Mouse (Mus musculus) heart, embryonic 13.5 days (tissue): Measurements from ENCODE around the gene Prdm11. TPM values are rescaled to one million over a fixed set of nuclear protein-coding genes. Genes with fewer than 3 reads are reported as not detected.

ENCODE experiments used
- ATAC-seq: fragments of 200-750 bp; cut with Nextera tagmentation; 2 replicates; pipeline ENCODE4 v1.8.0; 2017; ENCODE audit warnings: moderate TSS enrichment; ENCODE audit not compliant: insufficient number of reproducible peaks, low FRiP score, low TSS enrichment; ENCODE audit errors: extremely low read depth
- H3K27ac ChIP-seq: fragments of 300-500 bp; sonication (generic); replicated peaks from 2 replicates; pipeline ENCODE4 v1.5.1; 2015; ENCODE audit warnings: moderate library complexity, mild to moderate bottlenecking, inconsistent platforms
- H3K27me3 ChIP-seq: fragments of 300-500 bp; sonication (generic); replicated peaks from 2 replicates; pipeline ENCODE4 v1.6.1; 2015; ENCODE audit warnings: mild to moderate bottlenecking, inconsistent platforms
- H3K36me3 ChIP-seq: fragments of 300-500 bp; sonication (generic); 2 replicates; pipeline ENCODE4 v1.6.1; 2015; ENCODE audit warnings: mild to moderate bottlenecking, inconsistent platforms
- H3K4me1 ChIP-seq: fragments of 300-500 bp; sonication (generic); 2 replicates; pipeline ENCODE4 v1.6.1; 2015; ENCODE audit warnings: inconsistent platforms
- H3K4me2 ChIP-seq: fragments of 300-500 bp; sonication (generic); 2 replicates; pipeline ENCODE4 v1.6.1; 2015; ENCODE audit warnings: inconsistent platforms, mild to moderate bottlenecking, moderate library complexity
- H3K4me3 ChIP-seq: fragments of 300-500 bp; sonication (generic); 2 replicates; pipeline ENCODE4 v1.5.1; 2015; ENCODE audit warnings: moderate library complexity, mild to moderate bottlenecking, inconsistent platforms
- H3K9ac ChIP-seq: fragments of 300-500 bp; sonication (generic); 2 replicates; pipeline ENCODE4 v1.6.1; 2015; ENCODE audit warnings: inconsistent platforms, mild to moderate bottlenecking, moderate library complexity
- H3K9me3 ChIP-seq: fragments of 300-500 bp; sonication (generic); 2 replicates; pipeline ENCODE4 v1.6.1; 2016; ENCODE audit warnings: inconsistent platforms
- WGBS: fragments of 180-500 bp; shearing (Covaris S2); methylation state at CpG from one replicate; pipeline ENCODE4 v1.1.7; 2015; ENCODE audit warnings: mixed read lengths; 5-methylcytosine and 5-hydroxymethylcytosine counted together
- polyA plus RNA-seq: library from polyadenylated mRNA; unstranded; fragments of >200 nt; fragmentation: Nextera tagmentation; extraction: Ambion mirVana; gene quantifications from 2 replicates; pipeline ENCODE4 v1.2.1, GENCODE M21; 2015

Gene Prdm11
- polyA plus RNA-seq, 1 experiment from 2014 or later = 2.8 TPM

DNA sequence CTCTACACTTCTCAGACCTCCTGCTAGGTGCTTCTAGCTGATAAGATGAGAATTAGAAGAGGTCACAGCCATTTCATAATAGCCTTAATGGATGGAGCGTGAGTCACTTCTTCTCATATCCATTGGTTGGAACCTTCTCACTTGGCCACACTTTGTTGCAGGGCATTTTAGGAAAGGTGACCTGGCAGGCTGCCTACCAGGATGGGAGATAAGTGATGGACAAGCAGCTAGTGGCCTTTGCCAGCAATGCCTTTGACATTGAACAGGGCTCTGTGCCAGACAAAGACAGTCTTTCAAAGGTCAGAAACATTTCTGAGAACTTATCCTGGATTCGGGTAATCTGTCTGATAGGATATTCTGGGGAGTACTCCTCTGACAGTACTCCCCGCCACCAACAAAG is 102.6 kb downstream of the Prdm11 start:
- no peak for ATAC-seq
- H3K4me3 ChIP-seq = no peak overlapping the region
- H3K4me2 ChIP-seq = no peak overlapping the region
- no peaks in the 10 kb centered on the region for H3K9me3 ChIP-seq
- 46% methylated on average over 3 of the region's 3 CpGs for WGBS
- H3K27ac ChIP-seq = no peak overlapping the region
- H3K27me3 ChIP-seq = peaks cover 42% of the 10 kb centered on the region
- H3K9ac ChIP-seq = no peak overlapping the region
- H3K36me3 ChIP-seq = no peaks in the 10 kb centered on the region
- H3K4me1 ChIP-seq = peaks cover 19% of the 10 kb centered on the region

DNA sequence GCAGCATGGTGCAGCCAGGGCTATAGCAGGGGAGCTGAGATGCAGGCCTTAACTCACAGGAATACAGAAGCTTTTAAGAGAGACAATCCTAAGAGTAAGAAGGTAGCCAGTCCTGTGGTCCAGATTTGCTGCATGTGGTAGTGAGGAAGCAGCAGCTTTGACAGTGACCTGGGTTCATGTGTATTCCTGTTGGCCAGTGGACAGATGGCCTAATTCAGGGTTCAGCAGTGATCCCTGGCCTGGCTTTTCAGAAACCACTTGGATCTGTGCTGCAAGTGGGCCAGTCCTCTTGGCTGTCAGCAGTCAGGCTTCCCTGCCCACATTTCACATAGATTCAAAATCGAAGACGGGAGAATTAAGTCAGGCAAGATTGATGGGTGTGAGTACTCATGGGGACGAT is 104.5 kb downstream of the Prdm11 start:
- 73% methylated on average over 3 of the region's 3 CpGs for WGBS
- no peak overlapping the region for H3K4me3 ChIP-seq
- H3K9ac ChIP-seq = no peak overlapping the region
- H3K4me1 ChIP-seq = peaks cover 17% of the 10 kb centered on the region
- H3K4me2 ChIP-seq = no peak overlapping the region
- H3K9me3 ChIP-seq = no peaks in the 10 kb centered on the region
- H3K36me3 ChIP-seq = no peaks in the 10 kb centered on the region
- H3K27me3 ChIP-seq = peaks cover 26% of the 10 kb centered on the region
- no peak overlapping the region for H3K27ac ChIP-seq
- no peak for ATAC-seq

DNA sequence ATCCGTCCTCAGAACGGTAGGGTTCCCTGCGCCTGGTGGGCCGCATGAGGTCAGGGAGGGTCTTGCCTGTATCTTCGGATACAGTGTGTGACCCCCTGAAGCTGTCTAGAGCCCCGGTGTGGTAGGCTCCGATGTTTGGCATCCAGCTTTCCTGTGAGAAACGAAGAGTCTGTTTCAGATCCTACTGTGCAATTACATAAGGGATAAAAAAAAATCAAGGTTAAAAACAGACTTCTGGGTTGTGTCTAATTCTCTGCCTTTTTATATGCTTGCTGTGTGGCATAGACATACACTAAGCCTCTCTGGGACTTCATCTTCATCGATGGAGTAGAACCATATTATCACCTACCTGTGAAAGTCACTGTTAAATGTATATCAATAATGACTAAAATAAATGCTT is 105.0 kb downstream of the Prdm11 start:
- H3K4me3 ChIP-seq = no peak overlapping the region
- H3K27me3 ChIP-seq = peaks cover 21% of the 10 kb centered on the region
- H3K36me3 ChIP-seq = no peaks in the 10 kb centered on the region
- no peaks in the 10 kb centered on the region for H3K9me3 ChIP-seq
- H3K9ac ChIP-seq = no peak overlapping the region
- no peak overlapping the region for H3K4me2 ChIP-seq
- H3K27ac ChIP-seq = no peak overlapping the region
- no peak for ATAC-seq
- H3K4me1 ChIP-seq = peaks cover 17% of the 10 kb centered on the region
- WGBS = 78% methylated on average over 9 of the region's 9 CpGs

DNA sequence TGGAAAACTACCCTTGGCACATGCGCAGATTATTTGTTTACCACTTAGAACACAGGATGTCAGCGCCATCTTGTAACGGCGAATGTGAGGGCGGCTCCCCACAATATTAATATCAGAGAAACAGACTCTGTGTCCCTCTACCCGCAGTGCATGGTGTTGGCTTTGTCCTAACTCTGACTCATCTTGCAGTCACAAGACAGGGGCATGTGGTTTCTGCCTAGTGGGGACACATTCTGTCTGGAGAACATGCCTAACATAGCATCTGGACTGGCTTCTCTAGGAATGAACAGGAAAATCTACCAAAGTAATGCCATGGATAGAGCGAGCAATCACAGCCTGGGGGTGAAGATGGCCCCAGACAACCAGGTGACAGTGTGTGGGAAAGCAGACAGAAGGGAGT is 107.1 kb downstream of the Prdm11 start:
- no peak overlapping the region for H3K4me3 ChIP-seq
- no peaks in the 10 kb centered on the region for H3K36me3 ChIP-seq
- H3K9me3 ChIP-seq = no peaks in the 10 kb centered on the region
- peaks cover 21% of the 10 kb centered on the region for H3K4me1 ChIP-seq
- H3K9ac ChIP-seq = no peak overlapping the region
- H3K27ac ChIP-seq = no peak overlapping the region
- peaks cover 9% of the 10 kb centered on the region; the same call in 1 of the 2 replicates for H3K27me3 ChIP-seq
- no peak for ATAC-seq
- WGBS = 86% methylated on average over 7 of the region's 7 CpGs
- no peak overlapping the region for H3K4me2 ChIP-seq

DNA sequence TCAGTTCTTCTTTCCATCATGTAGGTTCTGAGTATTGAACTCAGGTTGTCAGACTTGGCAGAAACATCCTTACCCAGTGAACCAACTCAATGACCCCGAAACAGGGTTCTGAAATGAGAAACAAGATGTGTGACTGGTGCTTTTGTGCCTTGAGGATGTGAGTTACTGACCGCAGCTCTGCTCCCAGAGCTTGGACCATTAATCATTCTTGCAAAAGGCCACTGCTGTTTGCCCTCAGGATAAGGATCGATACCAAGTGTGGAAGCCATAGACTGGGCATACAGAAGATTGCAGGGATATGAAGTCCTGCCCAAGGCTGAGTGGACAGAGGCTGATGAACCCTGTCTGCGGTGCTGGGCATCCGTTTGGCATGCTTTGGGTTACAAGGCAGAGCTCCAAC is 107.9 kb downstream of the Prdm11 start:
- 85% methylated on average over 5 of the region's 5 CpGs for WGBS
- ATAC-seq = no peak
- H3K9ac ChIP-seq = no peak overlapping the region
- no peak overlapping the region for H3K4me3 ChIP-seq
- H3K9me3 ChIP-seq = no peaks in the 10 kb centered on the region
- H3K27ac ChIP-seq = no peak overlapping the region
- H3K4me2 ChIP-seq = no peak overlapping the region
- peaks cover 13% of the 10 kb centered on the region for H3K4me1 ChIP-seq
- H3K27me3 ChIP-seq = peaks cover 13% of the 10 kb centered on the region; the same call in 1 of the 2 replicates
- H3K36me3 ChIP-seq = no peaks in the 10 kb centered on the region

DNA sequence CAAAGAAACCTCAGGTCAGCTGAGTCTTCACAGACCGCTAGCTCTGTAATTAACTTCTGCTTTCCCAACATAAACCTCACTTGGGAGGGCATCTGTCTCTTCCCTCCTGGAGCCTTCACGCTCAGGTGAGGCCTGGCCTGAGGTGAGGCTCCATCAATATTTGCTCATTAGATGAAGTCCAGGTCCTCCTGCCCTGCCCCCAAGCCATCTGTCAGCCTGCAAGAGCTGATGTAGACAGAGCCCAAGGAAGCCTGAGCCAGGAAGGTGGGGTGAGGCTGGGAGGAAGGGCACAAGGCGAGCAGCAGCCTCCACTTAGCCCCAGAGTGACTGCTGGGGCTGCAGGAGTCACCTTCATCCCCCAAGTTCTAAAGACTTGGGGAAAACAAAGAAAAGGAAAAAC is 110.5 kb downstream of the Prdm11 start:
- no peak overlapping the region for H3K4me3 ChIP-seq
- H3K9ac ChIP-seq = no peak overlapping the region
- H3K4me1 ChIP-seq = peaks cover 11% of the 10 kb centered on the region; the same call in 1 of the 2 replicates
- WGBS = 60% methylated on average over 3 of the region's 3 CpGs
- H3K27me3 ChIP-seq = peaks cover 7% of the 10 kb centered on the region
- H3K4me2 ChIP-seq = no peak overlapping the region
- H3K27ac ChIP-seq = no peak overlapping the region
- no peaks in the 10 kb centered on the region for H3K36me3 ChIP-seq
- no peaks in the 10 kb centered on the region for H3K9me3 ChIP-seq
- no peak for ATAC-seq

DNA sequence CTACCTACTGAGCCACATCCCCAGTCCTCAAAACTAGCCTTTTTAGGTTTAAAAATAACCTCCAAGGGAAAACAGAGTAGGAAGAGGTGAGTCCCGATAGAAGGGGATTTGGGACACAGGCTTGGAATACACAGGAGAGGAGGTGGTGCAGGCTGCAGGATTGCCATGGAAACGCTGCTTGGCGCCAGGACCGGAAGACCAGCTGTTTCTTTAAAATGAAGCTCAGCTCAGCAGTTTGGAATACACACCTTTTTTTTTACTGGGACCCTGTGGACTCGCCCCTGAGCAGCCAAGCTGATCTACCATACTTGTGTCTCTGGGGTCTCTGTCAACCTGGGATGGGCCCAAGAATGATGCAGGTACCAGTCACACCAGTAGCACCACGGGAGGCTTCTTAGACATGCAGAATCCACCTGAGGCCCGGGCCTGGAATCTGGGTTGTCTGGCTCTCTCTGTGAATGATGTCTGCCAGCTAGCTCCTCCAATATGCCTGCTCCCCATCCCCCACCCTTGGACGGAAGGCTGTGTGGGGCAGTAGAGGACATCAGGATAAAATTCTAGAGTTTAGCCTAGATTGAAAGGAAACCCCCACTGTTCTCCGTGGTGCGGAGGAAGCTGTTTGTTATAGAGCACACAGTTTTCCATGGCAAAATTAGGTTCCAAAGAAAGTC is 111.5 kb downstream of the Prdm11 start:
- no peak for ATAC-seq
- no peaks in the 10 kb centered on the region for H3K9me3 ChIP-seq
- no peak overlapping the region for H3K4me3 ChIP-seq
- H3K9ac ChIP-seq = no peak overlapping the region
- 24% methylated on average over 10 of the region's 10 CpGs for WGBS
- H3K4me2 ChIP-seq = no peak overlapping the region
- H3K27me3 ChIP-seq = peaks cover 7% of the 10 kb centered on the region
- H3K27ac ChIP-seq = no peak overlapping the region
- H3K36me3 ChIP-seq = no peaks in the 10 kb centered on the region
- H3K4me1 ChIP-seq = peaks cover 11% of the 10 kb centered on the region; the same call in 1 of the 2 replicates

DNA sequence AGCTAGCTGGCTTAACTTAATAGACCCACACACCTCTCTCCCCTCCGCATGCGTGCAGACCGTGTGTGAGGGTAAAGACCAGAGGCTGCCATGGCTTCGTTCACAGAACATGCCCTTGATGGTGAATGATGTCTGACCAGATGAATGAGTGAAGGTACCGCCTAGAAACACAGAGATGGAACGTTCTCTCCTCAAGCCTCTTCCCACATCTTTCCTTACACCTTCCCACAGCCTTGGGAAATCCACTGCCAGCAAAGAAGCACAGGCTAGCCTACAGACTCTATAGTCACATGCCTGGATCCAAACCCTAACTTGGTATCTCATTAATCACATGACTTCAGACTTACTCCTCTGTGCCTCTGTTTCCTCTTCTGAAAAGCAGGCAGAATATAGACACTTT is 112.6 kb downstream of the Prdm11 start:
- Histone ChIP-seq H3K36me3 (no peaks in the 10 kb centered on the region), H3K9ac (no peak overlapping the region), H3K27me3 (peaks cover 7% of the 10 kb centered on the region), H3K4me1 (peaks cover 11% of the 10 kb centered on the region; the same call in 1 of the 2 replicates), H3K4me2 (no peak overlapping the region), H3K9me3 (no peaks in the 10 kb centered on the region), H3K27ac (no peak overlapping the region), H3K4me3 (no peak overlapping the region)
- ATAC-seq = no peak
- WGBS = 72% methylated on average over 6 of the region's 6 CpGs

DNA sequence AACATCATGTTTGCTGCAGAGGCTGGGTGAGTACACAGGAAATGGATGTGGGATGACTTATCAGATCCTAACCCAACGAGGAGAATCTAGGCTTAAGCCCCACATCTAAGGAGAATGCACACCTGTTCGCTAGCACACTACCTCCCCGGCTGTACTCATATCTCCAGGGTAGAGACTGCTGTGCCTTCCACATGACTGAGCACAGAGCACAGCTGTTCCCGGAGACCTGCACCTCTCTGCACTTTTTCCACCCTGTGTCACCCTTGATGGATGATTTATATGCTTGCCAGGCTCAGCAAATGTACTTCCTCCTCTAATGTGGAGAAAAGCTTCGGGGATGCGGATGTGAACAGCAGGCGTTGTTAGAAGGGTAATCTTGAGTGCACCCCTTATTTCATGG is 114.9 kb downstream of the Prdm11 start:
- no peak for ATAC-seq
- WGBS = 68% methylated on average over 7 of the region's 7 CpGs

DNA sequence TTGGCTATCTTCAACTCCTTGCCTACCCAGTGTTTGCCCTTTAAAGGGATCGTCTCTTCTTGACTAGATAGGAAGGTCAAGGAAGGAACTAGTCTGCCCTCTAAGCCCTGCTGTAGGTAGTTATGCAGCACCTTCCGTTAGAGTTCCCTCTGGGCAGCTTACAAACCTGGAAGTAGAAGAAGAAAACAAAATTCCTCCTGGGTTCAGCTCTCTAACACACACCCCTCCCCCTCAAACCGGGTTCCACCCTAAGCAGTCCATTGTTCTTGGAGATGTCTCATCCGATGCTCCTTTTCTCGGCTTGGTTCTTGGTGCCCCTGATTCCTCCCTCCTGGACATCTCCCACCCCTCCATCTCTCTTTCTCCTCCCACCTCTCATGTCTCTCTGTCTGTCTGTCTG is 116.3 kb downstream of the Prdm11 start:
- Histone ChIP-seq H3K4me2 (no peak overlapping the region), H3K9me3 (no peaks in the 10 kb centered on the region), H3K27me3 (peaks cover 13% of the 10 kb centered on the region), H3K36me3 (no peaks in the 10 kb centered on the region), H3K27ac (no peak overlapping the region), H3K9ac (no peak overlapping the region), H3K4me1 (peaks cover 3% of the 10 kb centered on the region; the same call in 1 of the 2 replicates), H3K4me3 (no peak overlapping the region)
- 66% methylated on average over 5 of the region's 5 CpGs for WGBS
- ATAC-seq = no peak

More for the DNA sequence above, 114.9 kb downstream of the Prdm11 start:
- H3K4me2 ChIP-seq = no peak overlapping the region
- peaks cover 4% of the 10 kb centered on the region; the same call in 1 of the 2 replicates for H3K4me1 ChIP-seq
- no peaks in the 10 kb centered on the region for H3K36me3 ChIP-seq
- H3K27ac ChIP-seq = no peak overlapping the region
- H3K9ac ChIP-seq = no peak overlapping the region
- H3K4me3 ChIP-seq = no peak overlapping the region
- H3K9me3 ChIP-seq = no peaks in the 10 kb centered on the region
- H3K27me3 ChIP-seq = peaks cover 13% of the 10 kb centered on the region

DNA sequence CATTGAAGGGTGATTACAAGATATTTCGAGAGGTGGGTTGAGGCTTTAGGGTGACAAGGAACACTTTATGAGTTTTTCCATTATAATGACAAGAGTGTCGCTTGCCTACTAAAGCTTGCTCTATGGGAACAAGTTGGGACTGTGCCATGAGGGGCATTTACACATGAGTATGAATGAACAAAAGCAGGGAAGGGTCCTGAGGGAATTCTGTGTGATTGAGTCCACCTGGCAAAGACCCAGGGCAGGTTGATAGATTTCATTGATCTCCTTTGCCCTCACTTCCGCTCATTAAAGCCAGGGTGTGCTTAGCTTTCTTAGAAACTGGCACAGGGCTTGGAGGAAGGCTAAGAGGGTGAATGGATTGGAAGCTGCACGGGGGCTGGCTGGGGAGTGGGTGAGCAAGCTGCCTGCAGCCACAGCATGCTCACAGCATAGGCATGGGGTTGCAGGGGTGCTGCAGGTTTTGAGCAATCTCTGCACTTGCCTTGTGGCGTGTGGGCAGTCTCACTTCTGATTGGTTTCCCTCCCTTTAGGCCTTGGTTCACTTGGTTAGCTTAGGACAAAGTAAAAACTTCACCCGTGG is 121.2 kb downstream of the Prdm11 start:
- ATAC-seq = no peak
- peaks cover 7% of the 10 kb centered on the region for H3K27me3 ChIP-seq
- WGBS = 66% methylated on average over 6 of the region's 6 CpGs
- no peak overlapping the region for H3K4me3 ChIP-seq
- H3K4me1 ChIP-seq = no peaks in the 10 kb centered on the region
- no peaks in the 10 kb centered on the region for H3K9me3 ChIP-seq
- no peaks in the 10 kb centered on the region for H3K36me3 ChIP-seq
- no peak overlapping the region for H3K27ac ChIP-seq
- no peak overlapping the region for H3K9ac ChIP-seq
- H3K4me2 ChIP-seq = no peak overlapping the region

DNA sequence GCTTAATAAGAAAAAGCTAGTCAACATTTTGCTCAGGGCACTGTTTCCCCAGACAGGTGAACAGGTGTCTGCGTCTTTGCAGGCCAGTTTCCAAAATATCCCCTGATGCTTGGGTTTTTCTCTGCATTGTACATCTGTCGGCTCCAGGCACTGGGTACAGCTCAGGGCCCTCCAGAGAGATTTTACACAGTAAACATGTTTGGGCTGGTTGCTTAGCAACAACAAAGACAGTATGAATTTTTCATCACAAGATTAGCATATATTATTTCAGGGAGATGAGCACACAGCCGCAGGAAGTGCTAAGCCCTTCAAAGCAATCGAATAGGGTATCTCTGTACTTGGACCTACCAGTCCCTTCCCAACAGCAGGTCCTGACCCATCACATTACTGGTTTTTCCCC is 125.3 kb downstream of the Prdm11 start:
- no peak overlapping the region for H3K9ac ChIP-seq
- no peaks in the 10 kb centered on the region for H3K36me3 ChIP-seq
- ATAC-seq = no peak
- no peak overlapping the region for H3K27ac ChIP-seq
- no peak overlapping the region for H3K4me3 ChIP-seq
- no peaks in the 10 kb centered on the region for H3K9me3 ChIP-seq
- WGBS = 78% methylated on average over 4 of the region's 4 CpGs
- H3K27me3 ChIP-seq = peaks cover 35% of the 10 kb centered on the region
- peaks cover 2% of the 10 kb centered on the region; the same call in 1 of the 2 replicates for H3K4me1 ChIP-seq
- H3K4me2 ChIP-seq = no peak overlapping the region
